Mouse (Mus musculus): ENCODE measurements at regions not wholly inside any gene's neighbourhood (a gene's known extent, or its start where the extent isn't known, plus 50 kb on each side); places are given as distances from the start of the nearest gene placed in this dataset.

DNA sequence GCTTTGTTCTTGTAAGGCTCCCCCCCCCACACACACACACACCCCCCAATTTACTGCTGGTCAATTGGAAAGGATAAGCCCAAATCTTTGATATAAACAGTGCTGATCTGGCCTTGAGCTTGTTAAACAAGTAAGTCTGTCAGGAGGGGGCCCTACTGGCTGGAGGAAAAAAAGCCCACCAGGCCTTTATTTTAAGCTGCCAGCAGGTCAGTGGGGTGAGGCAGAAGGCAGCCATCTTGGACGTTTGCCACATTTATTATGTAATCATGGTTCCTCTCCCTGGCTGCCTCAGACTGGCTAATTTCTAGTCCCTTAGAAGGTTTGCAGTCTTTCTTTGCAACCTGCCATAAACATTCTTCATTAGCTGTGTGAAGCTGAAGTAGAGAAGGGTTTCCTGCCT is 75.9 kb upstream of the Med14 start:
- no peak for DNase-seq (ENCODE audit: low spot score)

DNA sequence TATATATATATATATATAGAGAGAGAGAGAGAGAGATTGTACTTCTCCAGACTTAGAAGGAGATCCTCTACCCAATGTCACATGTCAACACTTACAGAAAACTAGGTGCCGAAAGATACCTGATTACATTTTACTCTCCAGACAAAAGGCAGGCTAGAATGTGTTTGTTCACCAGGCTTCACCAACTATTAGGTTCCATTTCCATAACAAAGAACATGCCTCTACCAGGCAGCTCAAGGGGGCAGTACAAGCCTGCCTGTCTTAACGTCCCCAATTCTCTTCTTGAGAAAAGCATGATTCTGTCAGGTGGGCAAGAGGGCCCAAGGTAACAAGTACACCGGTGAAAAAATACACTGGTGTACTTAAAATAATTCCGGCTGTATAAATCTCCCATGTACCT is 72.8 kb upstream of the Med14 start:
- no peak for DNase-seq (ENCODE audit: low spot score)

- no peak for DNase-seq (ENCODE audit: low spot score)
Measured at GRCm38 (mm10) chrX:12832709-12833108, 70.8 kb upstream of the Med14 start.

DNA sequence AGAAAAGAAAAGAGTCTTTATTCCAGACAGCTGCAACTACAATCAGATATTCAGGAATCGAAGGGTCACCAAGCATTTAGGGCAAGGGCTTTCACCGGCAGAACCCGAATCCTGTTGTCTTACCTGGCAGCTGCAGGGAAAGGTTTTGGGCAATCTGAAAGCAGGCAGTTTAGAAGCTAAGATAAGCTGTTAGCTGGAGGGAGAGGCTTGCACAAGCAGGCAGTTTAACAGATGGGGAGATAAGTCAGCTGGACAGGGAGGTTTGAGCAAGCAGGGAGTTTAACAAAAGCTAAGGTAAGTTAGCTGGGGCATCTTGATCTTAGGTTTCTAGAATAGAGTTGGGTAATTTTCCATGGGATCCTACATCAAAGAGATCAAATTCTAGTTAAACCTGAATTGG is 67.3 kb upstream of the Med14 start:
- DNase-seq (ENCODE audit: low spot score), result no peak

- DNase-seq (ENCODE audit: low spot score), result no peak
Measured at GRCm38 (mm10) chrX:12827299-12827872, 65.5 kb upstream of the Med14 start.

DNA sequence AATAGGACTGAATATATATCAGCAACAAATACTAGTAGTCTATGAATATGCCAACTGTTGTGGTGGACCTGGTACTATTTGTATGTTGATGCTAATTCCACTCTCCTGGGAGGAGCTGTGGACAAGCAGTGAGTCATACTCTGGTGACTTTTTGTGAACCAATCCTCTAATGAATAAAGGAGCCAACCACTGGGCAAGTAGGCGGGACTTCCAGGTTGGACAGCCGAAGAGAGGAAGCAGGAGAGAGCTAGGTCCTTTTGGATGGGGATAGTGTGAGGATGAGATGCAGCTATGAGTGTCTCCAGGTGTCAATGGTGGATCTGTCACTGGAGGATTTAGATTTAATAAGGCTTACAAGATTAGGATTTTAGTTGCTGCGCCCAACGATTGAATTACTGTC is 64.8 kb upstream of the Med14 start:
- DNase-seq (ENCODE audit: low spot score), result no peak

DNA sequence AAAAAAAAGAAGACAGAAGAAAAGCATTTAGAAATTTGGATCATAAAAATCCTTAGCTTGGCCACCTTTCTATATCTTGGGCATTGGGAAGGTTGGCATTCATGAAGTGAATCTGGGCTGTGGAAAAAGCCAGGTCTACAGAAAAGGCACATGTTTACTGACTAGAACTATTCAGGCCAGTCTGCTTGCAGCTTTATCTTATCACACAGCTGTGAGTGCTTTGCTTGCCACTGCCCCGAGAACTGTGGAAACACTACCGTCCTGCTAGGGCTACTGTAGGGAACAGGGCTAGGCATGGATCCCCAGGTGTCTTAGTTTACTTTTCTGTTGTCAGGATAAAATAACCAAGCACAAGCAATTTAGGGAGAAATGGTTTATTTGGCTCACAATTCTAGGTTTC is 63.4 kb upstream of the Med14 start:
- DNase-seq (ENCODE audit: low spot score), result no peak

DNA sequence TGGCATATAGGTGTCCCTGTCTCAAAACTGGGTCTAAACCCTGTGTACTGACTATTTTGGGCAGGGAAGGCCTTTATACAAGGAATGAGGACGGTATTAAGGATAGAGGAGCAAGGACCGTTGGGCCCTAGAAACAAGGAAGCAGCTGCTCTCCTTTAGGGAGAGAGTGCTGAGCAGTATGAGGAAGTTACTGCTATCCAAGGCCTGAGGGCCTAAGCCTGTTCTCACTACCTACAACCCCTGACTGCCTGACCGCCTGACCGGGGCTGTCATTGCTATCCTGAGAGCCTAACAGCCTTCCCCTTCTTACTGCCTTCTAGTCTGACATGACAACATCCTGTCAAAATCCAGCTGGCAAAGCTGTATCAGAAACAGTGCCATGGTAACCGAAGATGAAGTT is 62.6 kb upstream of the Med14 start:
- DNase-seq (ENCODE audit: low spot score), result no peak

- no peak for DNase-seq (ENCODE audit: low spot score)
Measured at GRCm38 (mm10) chrX:12822777-12823176, 60.9 kb upstream of the Med14 start.

- DNase-seq (ENCODE audit: low spot score), result no peak
Measured at GRCm38 (mm10) chrX:12813083-12813660, 51.3 kb upstream of the Med14 start.
